Mouse (Mus musculus): Measurements from ENCODE around the gene Atp6ap1l. TPM values are rescaled to one million over a fixed set of nuclear protein-coding genes. Genes with fewer than 3 reads are reported as not detected.

The Atp6ap1l gene
- polyA plus RNA-seq, 1 experiment, result 0.06 TPM

GRCm38 (mm10) chr13:90914721-90915120 lies 9.6 kb upstream of the Atp6ap1l start:
- Histone ChIP-seq H3K27ac (ENCODE audit: insufficient read depth, low read depth, low read length) (no peak overlapping the region), H3K36me3 (ENCODE audit: control insufficient read depth, insufficient read depth, low read length) (no peaks in the 10 kb centered on the region), H3K27me3 (replicated peaks; ENCODE audit: control insufficient read depth, insufficient read depth, low read length) (no peaks in the 10 kb centered on the region), H3K4me1 (ENCODE audit: control insufficient read depth, insufficient read depth, low read length) (no peaks in the 10 kb centered on the region), H3K4me3 (ENCODE audit: insufficient read depth, low read depth, low read length) (no peak overlapping the region)
- no peak for DNase-seq
- no peak for TF ChIP-seq POLR2A (IDR thresholded peaks at IDR 0.05; ENCODE audit: low read depth, low read length)
- no peak for TF ChIP-seq CTCF (conservative IDR thresholded peaks at IDR 0.05; ENCODE audit: insufficient read depth, insufficient read length, low read depth, low read length)
- WGBS, result 94% methylated on average over 4 of the region's 4 CpGs

GRCm38 (mm10) chr13:90913675-90914192 lies 8.6 kb upstream of the Atp6ap1l start:
- H3K4me1 ChIP-seq (ENCODE audit: control insufficient read depth, insufficient read depth, low read length), result no peaks in the 10 kb centered on the region
- WGBS, result 59% methylated on average over 7 of the region's 7 CpGs
- H3K4me3 ChIP-seq (ENCODE audit: insufficient read depth, low read depth, low read length), result no peak overlapping the region
- no peak for DNase-seq
- H3K27me3 ChIP-seq (replicated peaks; ENCODE audit: control insufficient read depth, insufficient read depth, low read length), result no peaks in the 10 kb centered on the region
- no peaks in the 10 kb centered on the region for H3K36me3 ChIP-seq (ENCODE audit: control insufficient read depth, insufficient read depth, low read length)
- no peak for TF ChIP-seq POLR2A (IDR thresholded peaks at IDR 0.05; ENCODE audit: low read depth, low read length)
- TF ChIP-seq CTCF (conservative IDR thresholded peaks at IDR 0.05; ENCODE audit: insufficient read depth, insufficient read length, low read depth, low read length), result no peak
- no peak overlapping the region for H3K27ac ChIP-seq (ENCODE audit: insufficient read depth, low read depth, low read length)

GRCm38 (mm10) chr13:90912760-90913674 lies 7.9 kb upstream of the Atp6ap1l start:
- Histone ChIP-seq H3K27ac (ENCODE audit: insufficient read depth, low read depth, low read length) (no peak overlapping the region), H3K36me3 (ENCODE audit: control insufficient read depth, insufficient read depth, low read length) (no peaks in the 10 kb centered on the region), H3K27me3 (replicated peaks; ENCODE audit: control insufficient read depth, insufficient read depth, low read length) (no peaks in the 10 kb centered on the region), H3K4me1 (ENCODE audit: control insufficient read depth, insufficient read depth, low read length) (no peaks in the 10 kb centered on the region), H3K4me3 (ENCODE audit: insufficient read depth, low read depth, low read length) (no peak overlapping the region)
- DNase-seq, result no peak
- WGBS, result 81% methylated on average over 17 of the region's 17 CpGs
- no peak for TF ChIP-seq POLR2A (IDR thresholded peaks at IDR 0.05; ENCODE audit: low read depth, low read length)

- 90% methylated on average over 12 of the region's 12 CpGs for WGBS
Measured at GRCm38 (mm10) chr13:90907376-90907775, 2.2 kb upstream of the Atp6ap1l start.

GRCm38 (mm10) chr13:90896821-90897220 lies 8.3 kb downstream of the Atp6ap1l start:
- TF ChIP-seq POLR2A (IDR thresholded peaks at IDR 0.05; ENCODE audit: low read depth, low read length) (no peak), CTCF (conservative IDR thresholded peaks at IDR 0.05; ENCODE audit: insufficient read depth, insufficient read length, low read depth, low read length) (no peak)
- no peaks in the 10 kb centered on the region for H3K4me1 ChIP-seq (ENCODE audit: control insufficient read depth, insufficient read depth, low read length)
- H3K27ac ChIP-seq (ENCODE audit: insufficient read depth, low read depth, low read length), result no peak overlapping the region
- WGBS, result 92% methylated on average over 12 of the region's 12 CpGs
- H3K27me3 ChIP-seq (replicated peaks; ENCODE audit: control insufficient read depth, insufficient read depth, low read length), result no peaks in the 10 kb centered on the region
- no peak overlapping the region for H3K4me3 ChIP-seq (ENCODE audit: insufficient read depth, low read depth, low read length)
- DNase-seq, result no peak
- H3K36me3 ChIP-seq (ENCODE audit: control insufficient read depth, insufficient read depth, low read length), result no peaks in the 10 kb centered on the region

More at GRCm38 (mm10) chr13:90907376-90907775, 2.2 kb upstream of the Atp6ap1l start:
- DNase-seq, result no peak
- Histone ChIP-seq H3K4me1 (ENCODE audit: control insufficient read depth, insufficient read depth, low read length) (no peaks in the 10 kb centered on the region), H3K36me3 (ENCODE audit: control insufficient read depth, insufficient read depth, low read length) (no peaks in the 10 kb centered on the region), H3K27me3 (replicated peaks; ENCODE audit: control insufficient read depth, insufficient read depth, low read length) (no peaks in the 10 kb centered on the region), H3K27ac (ENCODE audit: insufficient read depth, low read depth, low read length) (no peak overlapping the region), H3K4me3 (ENCODE audit: insufficient read depth, low read depth, low read length) (no peak overlapping the region)
- TF ChIP-seq CTCF (conservative IDR thresholded peaks at IDR 0.05; ENCODE audit: insufficient read depth, insufficient read length, low read depth, low read length) (no peak), POLR2A (IDR thresholded peaks at IDR 0.05; ENCODE audit: low read depth, low read length) (no peak)

- H3K4me3 ChIP-seq (ENCODE audit: insufficient read depth, low read depth, low read length), result no peak overlapping the region
- no peaks in the 10 kb centered on the region for H3K4me1 ChIP-seq (ENCODE audit: control insufficient read depth, insufficient read depth, low read length)
- no peak for DNase-seq
- no peaks in the 10 kb centered on the region for H3K36me3 ChIP-seq (ENCODE audit: control insufficient read depth, insufficient read depth, low read length)
- H3K27ac ChIP-seq (ENCODE audit: insufficient read depth, low read depth, low read length), result no peak overlapping the region
- no peaks in the 10 kb centered on the region for H3K27me3 ChIP-seq (replicated peaks; ENCODE audit: control insufficient read depth, insufficient read depth, low read length)
- TF ChIP-seq POLR2A (IDR thresholded peaks at IDR 0.05; ENCODE audit: low read depth, low read length), result no peak
- TF ChIP-seq CTCF (conservative IDR thresholded peaks at IDR 0.05; ENCODE audit: insufficient read depth, insufficient read length, low read depth, low read length), result no peak
- 49% methylated on average over 2 of the region's 2 CpGs for WGBS
Measured at GRCm38 (mm10) chr13:90896098-90896497, 9.1 kb downstream of the Atp6ap1l start.

GRCm38 (mm10) chr13:90894819-90895218 lies 10.3 kb downstream of the Atp6ap1l start:
- 90% methylated on average over 4 of the region's 4 CpGs for WGBS
- no peak overlapping the region for H3K4me3 ChIP-seq (ENCODE audit: insufficient read depth, low read depth, low read length)
- TF ChIP-seq POLR2A (IDR thresholded peaks at IDR 0.05; ENCODE audit: low read depth, low read length) (no peak), CTCF (conservative IDR thresholded peaks at IDR 0.05; ENCODE audit: insufficient read depth, insufficient read length, low read depth, low read length) (no peak)
- no peaks in the 10 kb centered on the region for H3K36me3 ChIP-seq (ENCODE audit: control insufficient read depth, insufficient read depth, low read length)
- no peaks in the 10 kb centered on the region for H3K27me3 ChIP-seq (replicated peaks; ENCODE audit: control insufficient read depth, insufficient read depth, low read length)
- no peaks in the 10 kb centered on the region for H3K4me1 ChIP-seq (ENCODE audit: control insufficient read depth, insufficient read depth, low read length)
- no peak overlapping the region for H3K27ac ChIP-seq (ENCODE audit: insufficient read depth, low read depth, low read length)
- no peak for DNase-seq

All from kidney, adult 2 months (tissue).